Mouse (Mus musculus) ES-E14 (cell line): Measurements from ENCODE around the gene Gnb1. TPM values are rescaled to one million over a fixed set of nuclear protein-coding genes. Genes with fewer than 3 reads are reported as not detected.

Source experiments
- DNase-seq: peaks from one replicate; pipeline ENCODE4 v3.0.0-alpha.2; 2013; ENCODE audit warnings: low read depth, low spot score
- H3K27ac ChIP-seq: 2 replicates; pipeline ENCODE4 v1.5.1; 2012; ENCODE audit warnings: low read depth, mild to moderate bottlenecking, low read length, moderate library complexity, mixed read lengths; ENCODE audit not compliant: poor library complexity, insufficient read depth, severe bottlenecking
- H3K36me3 ChIP-seq: 2 replicates; pipeline ENCODE4 v1.6.1; 2012; ENCODE audit warnings: mild to moderate bottlenecking, low read length, moderate library complexity, mixed read lengths; ENCODE audit not compliant: control insufficient read depth, poor library complexity, insufficient read depth, severe bottlenecking
- H3K4me1 ChIP-seq, 2 experiments: fragments of 150-350 bp in 1 of 2; sonication (generic) in 1 of 2; 2 replicates each; pipeline ENCODE4 v1.6.1; 2012; ENCODE audit warnings: low read length in 2 of 2, mild to moderate bottlenecking in 1 of 2, mixed read lengths in 1 of 2; ENCODE audit not compliant: control insufficient read depth in 2 of 2, insufficient read depth in 2 of 2, poor library complexity in 1 of 2
- H3K4me3 ChIP-seq, 2 experiments: fragments of 150-350 bp in 1 of 2; sonication (generic) in 1 of 2; 2 replicates each; pipeline ENCODE4 v1.5.1; 2012; ENCODE audit warnings: low read length in 2 of 2, low read depth in 1 of 2, mild to moderate bottlenecking in 1 of 2, mixed read lengths in 1 of 2; ENCODE audit not compliant: insufficient read depth in 1 of 2, poor library complexity in 1 of 2, severe bottlenecking in 1 of 2
- H3K9ac ChIP-seq: 2 replicates; pipeline ENCODE4 v1.6.1; 2012; ENCODE audit warnings: low read depth, mild to moderate bottlenecking, low read length, mixed read lengths; ENCODE audit not compliant: poor library complexity, insufficient read depth, severe bottlenecking
- H3K9me3 ChIP-seq: fragments of 150-350 bp; sonication (generic); 2 replicates; pipeline ENCODE4 v1.6.1; 2012; ENCODE audit warnings: low read depth, mild to moderate bottlenecking, low read length; ENCODE audit not compliant: control insufficient read depth, insufficient read depth
- CHD2 ChIP-seq: IDR thresholded peaks from 2 replicates; pipeline ENCODE4 v1.6.1; 2014; ENCODE audit warnings: mild to moderate bottlenecking, low read depth, low read length, inconsistent platforms
- HCFC1 ChIP-seq: IDR thresholded peaks from 2 replicates; pipeline ENCODE4 v1.6.1; 2012; ENCODE audit warnings: low read length, inconsistent platforms, borderline replicate concordance; ENCODE audit not compliant: insufficient read depth
- MAFK ChIP-seq: IDR thresholded peaks from 2 replicates; pipeline ENCODE4 v1.6.1; 2014; ENCODE audit warnings: mild to moderate bottlenecking, low read depth, low read length, inconsistent platforms; ENCODE audit not compliant: insufficient read depth
- ZC3H11A ChIP-seq: IDR thresholded peaks from 2 replicates; pipeline ENCODE4 v1.6.1; 2012; ENCODE audit warnings: low read depth, mild to moderate bottlenecking, inconsistent platforms, low read length, borderline replicate concordance
- ZNF384 ChIP-seq: IDR thresholded peaks from 2 replicates; pipeline ENCODE4 v1.6.1; 2012; ENCODE audit warnings: low read depth, low read length, inconsistent platforms
- in situ Hi-C, 2 experiments: fragments of 600-800 bp; cut with MboI; formaldehyde crosslinking; loops; one replicate each; pipeline ENCODE4 v1.15.1; 2025; ENCODE audit warnings: low sequenced_read_pairs in 2 of 2, inconsistent platforms in 1 of 2; ENCODE audit not compliant: unreplicated experiment in 2 of 2
- total RNA-seq: library from RNA; depleted of rRNA; stranded (reverse); fragments of 300-350 nt; gene quantifications from 2 replicates; pipeline ENCODE4 v1.2.3, GENCODE M21; 2012

Gnb1 gene
- total RNA-seq, 1 experiment, result 156 TPM

DNA sequence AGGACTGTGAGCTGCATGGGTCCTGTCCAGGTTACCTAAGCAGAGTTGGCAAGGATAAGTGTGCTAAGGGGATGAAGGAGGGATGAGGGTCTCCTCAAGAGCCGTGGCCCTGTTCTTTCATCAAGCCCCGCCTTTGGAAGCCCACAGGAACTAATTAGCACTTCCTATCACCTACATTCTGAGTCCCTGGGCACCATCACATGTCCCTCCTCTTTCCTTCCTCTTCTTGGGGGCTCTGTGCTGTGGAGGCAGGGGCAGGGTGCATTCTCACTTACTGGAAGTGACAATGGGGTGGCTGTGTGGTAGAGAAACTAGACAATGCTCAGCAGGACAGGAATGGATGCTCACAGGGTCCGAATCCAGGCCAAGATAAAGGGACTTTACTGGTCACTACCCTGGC, 3.4 kb upstream of the Gnb1 start:
- TF ChIP-seq ZC3H11A (no peak), CHD2 (no peak), ZNF384 (no peak), HCFC1 (no peak), MAFK (no peak)
- no peak overlapping the region for H3K27ac ChIP-seq
- in situ Hi-C loops, result no loop called here
- no peak overlapping the region for H3K4me3 ChIP-seq
- no peaks in the 10 kb centered on the region for H3K36me3 ChIP-seq
- no peak overlapping the region for H3K9ac ChIP-seq
- no peaks in the 10 kb centered on the region for H3K9me3 ChIP-seq
- no peak for DNase-seq
- peaks cover 0 to 26% of the 10 kb centered on the region in 2 experiments; a peak in 2 of 4 replicates for H3K4me1 ChIP-seq

DNA sequence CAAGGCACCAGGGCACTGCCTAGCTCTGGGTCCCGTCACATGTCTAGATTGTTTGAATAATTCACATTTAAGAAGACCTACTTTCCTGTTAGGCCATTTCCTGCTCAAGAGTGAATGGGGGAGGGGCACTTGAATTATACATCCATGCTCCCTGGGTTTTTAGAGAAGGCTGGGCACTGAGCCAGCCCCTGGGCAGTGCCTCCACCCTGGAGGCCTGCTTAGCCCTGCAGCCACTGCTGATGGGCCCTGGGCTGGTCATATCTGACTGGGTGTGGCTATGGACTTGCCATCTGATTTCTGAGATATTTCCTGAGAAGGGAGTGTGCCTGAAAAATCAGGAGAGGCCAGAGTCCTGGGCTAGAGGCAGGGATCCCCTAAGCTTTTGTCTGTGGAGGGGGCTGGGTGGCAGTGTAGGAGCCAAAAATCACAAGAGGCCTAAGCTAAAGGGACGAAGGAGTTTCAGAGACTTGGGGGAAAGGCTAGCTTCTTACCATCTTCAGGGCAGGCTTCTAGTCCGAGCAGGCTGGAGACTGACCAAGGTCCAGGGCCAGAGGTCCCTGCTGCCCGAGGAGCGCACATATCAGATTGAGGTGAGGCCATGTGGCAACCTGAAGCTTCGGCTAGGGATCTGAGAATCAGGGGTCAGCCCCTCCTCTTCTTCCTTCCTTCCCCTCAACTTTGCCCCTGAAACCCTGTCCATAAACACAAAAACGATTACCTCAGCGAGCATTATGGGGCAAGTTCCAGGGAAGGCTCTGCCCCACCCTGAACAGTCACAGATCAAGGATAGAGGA, 2.7 kb upstream of the Gnb1 start:
- peak overlapping the region; percentile 35; the same call in 1 of the 2 replicates for H3K9ac ChIP-seq
- DNase-seq, result no peak
- no peak overlapping the region for H3K27ac ChIP-seq
- peaks cover 0 to 19% of the 10 kb centered on the region in 2 experiments; a peak in 2 of 4 replicates for H3K4me1 ChIP-seq
- H3K36me3 ChIP-seq, result no peaks in the 10 kb centered on the region
- TF ChIP-seq ZC3H11A (no peak), HCFC1 (no peak), CHD2 (no peak), MAFK (no peak), ZNF384 (no peak)
- in situ Hi-C loops, result no loop called here
- no peak overlapping the region for H3K4me3 ChIP-seq
- no peaks in the 10 kb centered on the region for H3K9me3 ChIP-seq

DNA sequence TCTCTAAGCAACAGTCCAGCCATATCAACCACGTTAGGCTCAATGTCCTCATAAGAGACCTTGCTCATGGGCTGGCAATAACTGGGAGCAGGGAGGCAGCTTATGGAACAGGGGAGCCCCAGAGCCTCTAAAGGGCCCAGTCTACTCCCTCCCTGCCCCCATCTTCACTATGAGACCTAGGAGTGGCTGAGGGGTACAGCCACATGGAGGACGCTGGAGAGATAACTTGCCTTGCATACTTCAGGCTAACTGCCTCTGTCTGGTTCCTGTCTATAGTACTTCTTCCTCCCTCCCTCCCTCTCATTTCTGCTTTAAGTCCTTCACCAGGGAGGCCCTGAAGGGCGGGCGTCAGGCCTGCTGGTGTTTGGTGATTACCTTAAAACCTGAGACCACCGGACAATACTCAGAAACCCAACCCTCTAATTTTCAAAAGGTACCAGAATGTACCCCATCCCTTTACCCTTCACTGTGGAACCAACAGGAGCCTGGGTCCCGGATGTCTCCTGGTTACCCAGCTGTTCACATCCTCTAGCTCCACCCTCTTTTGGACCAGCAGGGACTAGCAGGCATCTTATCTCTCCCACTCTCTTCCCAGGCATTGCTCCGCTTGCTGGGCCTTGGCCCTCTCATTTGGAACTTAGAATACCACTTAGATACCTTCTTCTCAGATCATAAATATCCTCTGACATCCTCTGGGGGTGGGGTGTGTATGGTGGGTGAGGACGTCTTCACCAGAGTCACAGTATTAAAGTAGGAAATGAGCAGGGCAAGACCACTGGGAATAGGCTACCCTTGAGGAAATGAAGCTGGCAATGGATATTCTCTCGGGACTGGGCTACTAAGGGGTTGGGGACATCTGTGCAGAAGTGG, 1.8 kb upstream of the Gnb1 start:
- H3K4me3 ChIP-seq, result no peak overlapping the region
- no peaks in the 10 kb centered on the region for H3K36me3 ChIP-seq
- in situ Hi-C loops, result no loop called here
- peaks cover 0 to 17% of the 10 kb centered on the region in 2 experiments; a peak in 2 of 4 replicates for H3K4me1 ChIP-seq
- no peak for TF ChIP-seq ZNF384
- TF ChIP-seq MAFK, result no peak
- TF ChIP-seq ZC3H11A, result no peak
- TF ChIP-seq HCFC1, result no peak
- TF ChIP-seq CHD2, result no peak
- H3K9me3 ChIP-seq, result no peaks in the 10 kb centered on the region
- no peak overlapping the region for H3K9ac ChIP-seq
- no peak overlapping the region; the same call in 1 of the 2 replicates for H3K27ac ChIP-seq
- no peak for DNase-seq

DNA sequence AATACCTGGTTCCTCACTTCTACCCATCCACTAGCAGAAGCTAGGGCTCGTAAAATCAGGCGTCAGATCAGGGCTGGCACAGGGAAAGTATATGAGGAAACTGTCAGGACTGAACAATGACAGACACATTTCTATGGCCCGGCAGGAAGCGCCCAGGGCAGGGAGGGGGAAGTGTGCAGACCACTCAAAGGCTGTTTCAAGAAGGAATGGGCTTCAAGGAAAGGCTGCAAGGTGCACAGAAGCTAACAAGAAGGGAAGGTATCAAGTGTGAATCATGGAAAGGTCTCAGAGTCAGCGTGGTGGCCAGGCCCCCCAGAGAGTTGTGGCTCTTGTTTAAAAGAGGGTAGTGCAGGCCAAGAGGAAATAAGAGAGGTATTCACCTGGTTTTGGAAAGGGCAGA, 705 bp upstream of the Gnb1 start:
- no peak for DNase-seq
- Histone ChIP-seq H3K4me3 (peak overlapping the region; percentile 71 to 85), H3K36me3 (no peaks in the 10 kb centered on the region), H3K9ac (peak overlapping the region; percentile 93; the same call in 1 of the 2 replicates), H3K9me3 (no peaks in the 10 kb centered on the region), H3K27ac (no peak overlapping the region), H3K4me1 (peaks cover 0 to 17% of the 10 kb centered on the region in 2 experiments; a peak in 2 of 4 replicates)
- TF ChIP-seq ZNF384 (no peak), CHD2 (no peak), MAFK (no peak), ZC3H11A (no peak), HCFC1 (no peak)
- in situ Hi-C loops, result no loop called here
